Mouse (Mus musculus): ENCODE measurements at regions not wholly inside any gene's neighbourhood (a gene's known extent, or its start where the extent isn't known, plus 50 kb on each side); places are given as distances from the start of the nearest gene placed in this dataset.

GRCm38 (mm10) chr6:95997741-95998140, 115.2 kb upstream of the Fam19a1 start:
- Histone ChIP-seq H3K9me3 (ENCODE audit: control insufficient read depth, low read length) (no peaks in the 10 kb centered on the region), H3K27me3 (ENCODE audit: control insufficient read depth, insufficient read depth, low read length) (no peaks in the 10 kb centered on the region), H3K4me2 (ENCODE audit: low read length) (no peak overlapping the region), H3K9ac (replicated peaks; ENCODE audit: low read length) (no peak overlapping the region), H3K27ac (replicated peaks; ENCODE audit: low read depth, low read length) (no peak overlapping the region), H3K4me3 (replicated peaks; ENCODE audit: low read depth, low read length) (no peak overlapping the region), H3K36me3 (ENCODE audit: control insufficient read depth, insufficient read depth, low read length) (no peaks in the 10 kb centered on the region), H3K4me1 (ENCODE audit: control insufficient read depth, insufficient read depth, low read length) (no peaks in the 10 kb centered on the region)
- DNase-seq (no peak), ATAC-seq (ENCODE audit: low FRiP score, low TSS enrichment) (no peak)
- 81% methylated on average over 3 of the region's 3 CpGs for WGBS

DNA sequence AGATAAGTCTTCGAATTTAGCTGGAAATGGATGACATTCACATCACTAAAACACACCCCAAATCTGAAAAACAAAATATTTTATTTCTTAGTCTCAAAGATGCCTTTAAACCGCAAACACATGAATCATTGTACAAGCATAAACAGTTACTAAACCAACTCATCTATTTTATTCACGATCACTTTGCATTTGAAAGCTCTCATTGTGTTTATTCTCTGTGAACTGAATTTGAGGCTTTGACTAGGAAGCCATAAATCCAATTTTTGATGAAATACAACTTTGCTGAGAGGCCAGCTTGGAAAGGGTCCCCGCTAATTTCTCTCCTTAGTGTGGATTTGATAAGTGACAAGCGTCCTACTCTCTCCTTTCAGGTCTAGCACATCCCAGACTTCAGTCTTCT, 113.5 kb upstream of the Fam19a1 start:
- DNase-seq = no peak
- Histone ChIP-seq H3K27ac (replicated peaks; ENCODE audit: low read depth, low read length) (peak overlapping the region; percentile 70), H3K9me3 (ENCODE audit: control insufficient read depth, low read length) (no peaks in the 10 kb centered on the region), H3K4me1 (ENCODE audit: control insufficient read depth, insufficient read depth, low read length) (no peaks in the 10 kb centered on the region), H3K27me3 (ENCODE audit: control insufficient read depth, insufficient read depth, low read length) (no peaks in the 10 kb centered on the region), H3K4me3 (replicated peaks; ENCODE audit: low read depth, low read length) (no peak overlapping the region), H3K4me2 (ENCODE audit: low read length) (no peak overlapping the region), H3K9ac (replicated peaks; ENCODE audit: low read length) (no peak overlapping the region), H3K36me3 (ENCODE audit: control insufficient read depth, insufficient read depth, low read length) (no peaks in the 10 kb centered on the region)
- WGBS = 84% methylated on average over 5 of the region's 5 CpGs
- ATAC-seq (ENCODE audit: low FRiP score, low TSS enrichment) = no peak

DNA sequence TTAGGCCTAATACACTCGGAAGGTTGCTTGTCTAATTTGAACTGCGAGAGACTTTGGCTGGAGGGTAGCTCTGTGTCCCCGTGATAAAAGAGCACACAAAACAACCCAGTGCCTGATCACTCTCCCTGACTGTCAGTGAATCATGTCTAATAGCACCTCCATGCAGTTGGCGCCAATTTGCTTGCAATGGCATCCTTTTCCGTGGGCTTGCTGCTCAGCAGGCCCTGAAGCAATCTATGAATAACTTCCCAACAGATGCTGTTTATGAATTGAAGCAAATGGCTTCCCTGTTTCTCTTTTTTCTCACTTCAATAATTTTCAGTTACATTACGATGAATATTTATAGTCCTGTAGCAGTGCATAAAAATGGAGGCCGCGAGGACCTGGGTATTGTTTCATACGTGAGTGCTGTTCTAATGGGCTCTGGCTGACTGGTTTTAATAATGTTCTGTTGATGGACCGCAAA, 112.9 kb upstream of the Fam19a1 start:
- DNase-seq (peak; percentile 60), ATAC-seq (ENCODE audit: low FRiP score, low TSS enrichment) (no peak)
- Histone ChIP-seq H3K4me1 (ENCODE audit: control insufficient read depth, insufficient read depth, low read length) (no peaks in the 10 kb centered on the region), H3K9ac (replicated peaks; ENCODE audit: low read length) (no peak overlapping the region), H3K4me3 (replicated peaks; ENCODE audit: low read depth, low read length) (no peak overlapping the region), H3K27me3 (ENCODE audit: control insufficient read depth, insufficient read depth, low read length) (no peaks in the 10 kb centered on the region), H3K27ac (replicated peaks; ENCODE audit: low read depth, low read length) (peak overlapping the region; percentile 70), H3K9me3 (ENCODE audit: control insufficient read depth, low read length) (no peaks in the 10 kb centered on the region), H3K4me2 (ENCODE audit: low read length) (no peak overlapping the region), H3K36me3 (ENCODE audit: control insufficient read depth, insufficient read depth, low read length) (no peaks in the 10 kb centered on the region)
- WGBS = 67% methylated on average over 10 of the region's 10 CpGs

GRCm38 (mm10) chr6:96011299-96011698, 101.7 kb upstream of the Fam19a1 start:
- Histone ChIP-seq H3K36me3 (ENCODE audit: control insufficient read depth, insufficient read depth, low read length) (no peaks in the 10 kb centered on the region), H3K27ac (replicated peaks; ENCODE audit: low read depth, low read length) (no peak overlapping the region), H3K9me3 (ENCODE audit: control insufficient read depth, low read length) (no peaks in the 10 kb centered on the region), H3K4me1 (ENCODE audit: control insufficient read depth, insufficient read depth, low read length) (no peaks in the 10 kb centered on the region), H3K4me3 (replicated peaks; ENCODE audit: low read depth, low read length) (no peak overlapping the region), H3K27me3 (ENCODE audit: control insufficient read depth, insufficient read depth, low read length) (no peaks in the 10 kb centered on the region), H3K9ac (replicated peaks; ENCODE audit: low read length) (no peak overlapping the region), H3K4me2 (ENCODE audit: low read length) (no peak overlapping the region)
- DNase-seq (no peak), ATAC-seq (ENCODE audit: low FRiP score, low TSS enrichment) (no peak)
- WGBS = 89% methylated on average over 5 of the region's 5 CpGs

DNA sequence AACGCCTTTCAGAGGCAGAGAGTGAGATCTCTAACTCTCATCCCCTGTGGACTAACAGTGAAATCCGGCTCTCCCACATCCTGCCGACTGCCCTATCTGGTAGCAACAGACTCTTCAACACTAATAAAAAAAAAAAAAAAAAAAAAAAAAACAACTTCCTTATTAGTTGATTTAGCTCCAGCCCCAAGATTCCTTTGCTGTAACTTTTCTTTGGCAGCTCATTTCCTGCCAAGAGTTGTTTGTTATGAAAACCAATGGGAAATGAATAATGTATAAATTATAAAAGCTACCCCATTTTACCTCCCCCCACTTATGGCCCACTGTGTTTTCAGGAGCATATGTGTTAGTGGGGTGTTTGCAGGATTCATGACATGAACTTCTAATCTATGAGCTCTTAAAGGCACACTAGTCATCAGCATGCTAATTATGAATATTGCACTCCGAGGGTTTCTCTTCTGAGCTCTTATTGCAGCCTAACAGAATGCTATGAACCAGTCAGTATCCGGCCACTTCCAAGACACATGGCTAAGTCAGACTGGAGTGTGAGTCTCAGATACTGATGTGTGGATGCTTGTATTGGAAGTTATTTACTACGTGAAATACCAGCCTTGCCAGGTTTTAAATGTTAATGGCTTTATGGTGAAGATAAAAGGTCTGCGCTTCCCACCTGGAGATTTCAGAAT, 84.8 kb upstream of the Fam19a1 start:
- Histone ChIP-seq H3K4me1 (ENCODE audit: control insufficient read depth, insufficient read depth, low read length) (no peaks in the 10 kb centered on the region), H3K36me3 (ENCODE audit: control insufficient read depth, insufficient read depth, low read length) (no peaks in the 10 kb centered on the region), H3K27me3 (ENCODE audit: control insufficient read depth, insufficient read depth, low read length) (no peaks in the 10 kb centered on the region), H3K9ac (replicated peaks; ENCODE audit: low read length) (no peak overlapping the region), H3K9me3 (ENCODE audit: control insufficient read depth, low read length) (no peaks in the 10 kb centered on the region), H3K4me3 (replicated peaks; ENCODE audit: low read depth, low read length) (no peak overlapping the region), H3K4me2 (ENCODE audit: low read length) (no peak overlapping the region), H3K27ac (replicated peaks; ENCODE audit: low read depth, low read length) (no peak overlapping the region)
- no peak for DNase-seq
- WGBS = 81% methylated on average over 7 of the region's 7 CpGs
- no peak for ATAC-seq (ENCODE audit: low FRiP score, low TSS enrichment)

- Histone ChIP-seq H3K36me3 (ENCODE audit: control insufficient read depth, insufficient read depth, low read length) (no peaks in the 10 kb centered on the region), H3K27me3 (ENCODE audit: control insufficient read depth, insufficient read depth, low read length) (no peaks in the 10 kb centered on the region), H3K4me2 (ENCODE audit: low read length) (no peak overlapping the region), H3K9ac (replicated peaks; ENCODE audit: low read length) (no peak overlapping the region), H3K9me3 (ENCODE audit: control insufficient read depth, low read length) (no peaks in the 10 kb centered on the region), H3K27ac (replicated peaks; ENCODE audit: low read depth, low read length) (no peak overlapping the region), H3K4me1 (ENCODE audit: control insufficient read depth, insufficient read depth, low read length) (no peaks in the 10 kb centered on the region), H3K4me3 (replicated peaks; ENCODE audit: low read depth, low read length) (no peak overlapping the region)
- DNase-seq (no peak), ATAC-seq (ENCODE audit: low FRiP score, low TSS enrichment) (no peak)
- 83% methylated on average over 4 of the region's 4 CpGs for WGBS
Observed at GRCm38 (mm10) chr6:96043711-96044110, 69.2 kb upstream of the Fam19a1 start.

GRCm38 (mm10) chr6:96053476-96053875, 59.5 kb upstream of the Fam19a1 start:
- no peak overlapping the region for H3K9ac ChIP-seq (replicated peaks; ENCODE audit: low read length)
- H3K4me1 ChIP-seq (ENCODE audit: control insufficient read depth, insufficient read depth, low read length) = no peaks in the 10 kb centered on the region
- no peaks in the 10 kb centered on the region for H3K27me3 ChIP-seq (ENCODE audit: control insufficient read depth, insufficient read depth, low read length)
- no peak overlapping the region for H3K4me3 ChIP-seq (replicated peaks; ENCODE audit: low read depth, low read length)
- no peak overlapping the region for H3K4me2 ChIP-seq (ENCODE audit: low read length)
- ATAC-seq (ENCODE audit: low FRiP score, low TSS enrichment) = no peak
- H3K27ac ChIP-seq (replicated peaks; ENCODE audit: low read depth, low read length) = no peak overlapping the region
- DNase-seq = no peak
- no peaks in the 10 kb centered on the region for H3K36me3 ChIP-seq (ENCODE audit: control insufficient read depth, insufficient read depth, low read length)
- 92% methylated on average over 4 of the region's 4 CpGs for WGBS
- H3K9me3 ChIP-seq (ENCODE audit: control insufficient read depth, low read length) = no peaks in the 10 kb centered on the region

DNA sequence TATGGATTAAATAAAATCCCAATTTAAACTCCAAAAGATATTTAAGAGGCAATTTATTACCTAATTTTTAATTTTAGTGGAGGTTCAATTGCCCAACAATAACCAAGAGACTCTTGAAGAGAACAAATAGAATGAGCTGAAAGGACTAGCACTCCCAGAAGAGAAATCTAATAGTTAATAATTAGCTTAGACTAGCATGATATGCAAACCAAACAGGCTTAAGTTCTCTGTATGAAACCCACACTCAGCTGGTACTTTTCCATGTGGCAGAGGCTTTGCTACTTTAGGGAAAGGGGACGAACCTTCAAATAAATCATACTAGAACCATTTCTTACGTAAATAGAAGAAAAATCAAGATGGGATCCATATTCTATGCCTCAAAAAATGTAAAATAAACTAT, 55.9 kb upstream of the Fam19a1 start:
- no peaks in the 10 kb centered on the region for H3K4me1 ChIP-seq (ENCODE audit: control insufficient read depth, insufficient read depth, low read length)
- H3K9ac ChIP-seq (replicated peaks; ENCODE audit: low read length) = no peak overlapping the region
- WGBS = 91% methylated on average over 2 of the region's 2 CpGs
- DNase-seq (no peak), ATAC-seq (ENCODE audit: low FRiP score, low TSS enrichment) (no peak)
- no peak overlapping the region for H3K4me3 ChIP-seq (replicated peaks; ENCODE audit: low read depth, low read length)
- H3K4me2 ChIP-seq (ENCODE audit: low read length) = no peak overlapping the region
- H3K27ac ChIP-seq (replicated peaks; ENCODE audit: low read depth, low read length) = no peak overlapping the region
- H3K36me3 ChIP-seq (ENCODE audit: control insufficient read depth, insufficient read depth, low read length) = no peaks in the 10 kb centered on the region
- no peaks in the 10 kb centered on the region for H3K9me3 ChIP-seq (ENCODE audit: control insufficient read depth, low read length)
- H3K27me3 ChIP-seq (ENCODE audit: control insufficient read depth, insufficient read depth, low read length) = no peaks in the 10 kb centered on the region

DNA sequence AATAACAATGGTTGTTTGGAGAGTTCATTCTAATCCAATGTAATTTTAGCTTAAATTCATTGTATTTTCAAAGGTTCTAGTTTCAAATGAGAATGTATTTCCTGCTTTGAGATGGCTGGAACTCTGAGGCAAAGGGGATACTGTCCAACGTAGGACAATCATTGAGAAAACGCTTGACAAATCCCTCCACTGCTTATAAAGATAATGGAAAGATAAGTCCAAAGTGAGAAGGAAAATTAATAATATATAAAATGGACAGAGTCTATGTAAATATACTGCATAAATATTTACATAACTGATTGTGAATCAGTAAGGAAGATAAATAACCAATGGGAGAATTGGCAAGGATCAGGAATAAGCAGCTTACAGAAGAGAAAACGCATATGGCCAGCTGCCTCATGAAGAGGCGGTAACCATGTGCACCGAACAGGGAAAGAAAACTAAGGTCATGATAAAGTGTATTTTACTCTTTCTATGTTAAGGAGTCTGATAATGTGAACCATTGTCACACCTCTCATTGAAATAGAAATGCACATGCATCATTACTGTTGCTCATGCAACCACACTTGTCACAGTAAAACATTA, 55.3 kb upstream of the Fam19a1 start:
- Histone ChIP-seq H3K9ac (replicated peaks; ENCODE audit: low read length) (no peak overlapping the region), H3K27me3 (ENCODE audit: control insufficient read depth, insufficient read depth, low read length) (no peaks in the 10 kb centered on the region), H3K4me3 (replicated peaks; ENCODE audit: low read depth, low read length) (no peak overlapping the region), H3K27ac (replicated peaks; ENCODE audit: low read depth, low read length) (no peak overlapping the region), H3K4me1 (ENCODE audit: control insufficient read depth, insufficient read depth, low read length) (no peaks in the 10 kb centered on the region), H3K36me3 (ENCODE audit: control insufficient read depth, insufficient read depth, low read length) (no peaks in the 10 kb centered on the region), H3K9me3 (ENCODE audit: control insufficient read depth, low read length) (no peaks in the 10 kb centered on the region), H3K4me2 (ENCODE audit: low read length) (no peak overlapping the region)
- WGBS = 90% methylated on average over 5 of the region's 5 CpGs
- DNase-seq (no peak), ATAC-seq (ENCODE audit: low FRiP score, low TSS enrichment) (no peak)

Data from midbrain, embryonic 14.5 days (tissue).